Mouse (Mus musculus) v-Abl transformed pro-B cells (cell line): ENCODE measurements at regions not wholly inside any gene's neighbourhood (a gene's known extent, or its start where the extent isn't known, plus 50 kb on each side); places are given as distances from the start of the nearest gene placed in this dataset.

Source experiments
- in situ Hi-C, 2 experiments: fragments of 400-800 bp; cut with MboI; formaldehyde crosslinking; loops; one replicate each; pipeline ENCODE4 v1.15.1; 2025; ENCODE audit not compliant: unreplicated experiment in 2 of 2

DNA sequence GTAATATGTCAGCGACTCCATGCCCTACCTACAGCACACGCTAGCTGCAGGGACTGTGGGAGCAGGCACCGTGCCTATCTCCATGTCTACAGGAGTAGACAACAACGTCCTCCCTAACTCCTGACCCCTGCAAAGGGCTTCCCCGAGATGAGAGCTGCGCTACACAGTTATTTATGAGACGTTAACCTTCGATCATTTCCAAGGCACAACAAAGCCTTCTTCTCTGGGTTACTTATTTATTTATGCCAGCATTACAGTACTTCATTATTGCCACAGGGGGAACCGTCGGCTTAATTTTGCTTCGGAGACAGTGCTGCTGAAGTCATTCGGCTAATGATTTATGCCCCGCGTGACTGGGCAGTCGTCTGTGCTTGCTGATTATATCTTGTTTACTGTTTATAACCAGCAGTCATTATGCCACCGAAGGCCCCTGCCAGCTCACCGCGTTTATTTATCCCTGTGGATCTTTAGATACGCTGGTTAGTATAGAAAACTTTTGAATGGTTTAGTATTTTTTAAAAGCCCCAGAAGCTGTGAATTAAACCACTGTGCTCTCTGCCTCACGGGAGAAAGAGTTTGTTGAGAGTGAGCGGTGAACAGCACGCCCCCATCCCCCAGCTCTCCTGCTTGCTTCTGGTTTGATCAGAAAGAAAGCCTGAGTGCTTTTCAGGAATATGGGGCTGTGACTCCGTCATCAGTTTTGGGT is 65.5 kb upstream of the Lyplal1 start:
- in situ Hi-C loops, result loop anchor here in 1 of 2 experiments (25.0 kb wide), 1 partner anchor 530 kb away; the partner anchor contains the start of gene Tgfb2

DNA sequence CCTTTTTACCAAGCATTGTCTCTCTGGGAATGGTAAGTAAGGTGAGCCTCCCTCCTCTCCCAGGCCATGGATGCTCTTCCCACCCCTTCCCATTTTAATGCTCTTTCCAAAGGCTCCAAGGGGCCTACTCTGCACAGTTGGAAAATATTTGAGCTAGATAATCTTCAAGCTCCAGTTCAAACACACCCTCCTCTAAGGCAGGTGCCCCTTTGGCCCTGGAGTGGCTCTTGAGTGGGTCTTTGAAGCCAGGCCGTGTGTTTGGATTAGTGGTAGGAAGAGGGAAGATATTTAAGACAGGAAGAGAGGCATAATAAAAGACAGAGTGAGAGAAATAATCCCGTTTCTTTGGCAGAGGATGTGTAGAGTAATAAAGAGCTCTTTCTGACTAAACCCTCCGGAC is 59.9 kb upstream of the Lyplal1 start:
- in situ Hi-C loops, result loop anchor here in 1 of 2 experiments (25.0 kb wide), 1 partner anchor 535 kb away; the partner anchor contains the start of gene Tgfb2

DNA sequence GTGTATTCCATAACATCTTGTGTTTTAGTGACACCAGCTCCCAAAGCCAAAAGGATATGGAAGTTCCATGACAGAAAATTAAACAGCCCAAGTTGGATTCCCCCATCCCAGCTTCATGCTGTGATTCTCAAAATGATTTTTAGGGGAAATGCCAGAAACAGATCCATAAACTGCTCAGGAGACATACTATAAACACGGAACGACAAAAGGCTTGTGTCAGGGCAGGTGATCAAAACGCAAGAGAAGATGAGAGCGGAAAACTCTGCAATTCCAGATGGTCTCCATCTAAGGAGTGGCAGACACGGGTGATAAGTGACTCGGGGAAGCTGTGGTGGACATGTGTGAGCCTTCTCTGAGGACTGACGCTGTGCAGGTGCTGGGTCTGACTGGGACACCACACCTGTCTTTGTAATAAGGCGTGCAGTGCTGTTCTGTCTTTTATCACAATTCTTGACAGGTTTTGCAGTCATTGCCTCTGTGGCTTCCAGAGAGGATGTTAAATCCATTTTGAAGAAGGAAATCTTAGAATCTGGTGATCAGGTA is 56.4 kb upstream of the Lyplal1 start:
- in situ Hi-C loops, result no loop called here

DNA sequence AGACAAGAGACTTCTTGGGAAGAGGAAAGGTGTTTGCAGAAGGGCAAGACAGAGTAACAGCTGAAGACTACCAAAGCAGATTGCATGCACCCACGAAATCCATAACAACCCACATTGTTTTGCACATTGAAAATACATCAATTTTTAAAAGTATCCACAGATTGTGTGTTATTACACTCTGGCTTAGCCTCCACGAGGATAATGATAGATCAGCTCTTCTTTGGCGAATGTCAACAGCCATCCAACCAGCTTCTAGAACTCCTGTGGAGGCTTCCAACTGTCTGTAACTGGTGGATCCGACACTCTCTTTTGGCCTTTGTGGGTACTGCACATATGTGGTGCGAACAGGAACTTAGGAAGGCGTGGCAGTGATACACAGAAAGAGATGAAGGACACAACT is 54.6 kb upstream of the Lyplal1 start:
- in situ Hi-C loops, result no loop called here
